Mouse (Mus musculus): Measurements from ENCODE around the gene Gm28635.
A peak's percentile ranks its signal among the peaks of the same experiment; 100 is the strongest.

Gene Gm28635

GRCm38 (mm10) chr2:84635611-84636010 lies 42.2 kb downstream of the Gm28635 start:
- DNase-seq: no peak

DNA sequence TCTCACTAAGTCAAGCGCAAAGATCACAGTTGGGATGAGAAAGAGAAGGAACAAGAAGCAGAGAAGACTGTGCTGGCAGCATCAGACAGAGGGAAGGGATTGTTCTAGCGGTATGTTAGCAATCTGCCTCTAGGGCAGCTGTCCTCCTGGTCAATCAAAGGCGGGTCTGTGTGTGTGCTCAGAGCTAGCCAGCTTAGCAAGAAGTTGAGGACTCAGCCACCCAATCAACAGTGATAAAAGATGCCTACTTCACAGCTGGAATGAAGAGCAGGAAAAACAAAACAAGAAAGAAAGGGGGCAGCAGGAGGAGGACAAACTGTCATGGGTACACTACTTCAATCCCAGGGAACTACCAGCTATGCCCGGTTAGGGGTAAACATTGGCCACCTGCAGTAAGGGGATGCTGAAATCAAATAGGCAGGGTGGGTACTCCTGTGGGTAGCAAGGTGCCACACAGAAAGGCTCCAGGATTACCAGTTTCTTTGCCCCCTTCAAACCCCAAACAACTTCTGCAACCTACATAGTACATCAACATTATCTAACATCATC lies 42.8 kb downstream of the Gm28635 start:
- no peak for DNase-seq

- DNase-seq: no peak
These were observed 43.8 kb downstream of the Gm28635 start for GRCm38 (mm10) chr2:84634006-84634405.

DNA sequence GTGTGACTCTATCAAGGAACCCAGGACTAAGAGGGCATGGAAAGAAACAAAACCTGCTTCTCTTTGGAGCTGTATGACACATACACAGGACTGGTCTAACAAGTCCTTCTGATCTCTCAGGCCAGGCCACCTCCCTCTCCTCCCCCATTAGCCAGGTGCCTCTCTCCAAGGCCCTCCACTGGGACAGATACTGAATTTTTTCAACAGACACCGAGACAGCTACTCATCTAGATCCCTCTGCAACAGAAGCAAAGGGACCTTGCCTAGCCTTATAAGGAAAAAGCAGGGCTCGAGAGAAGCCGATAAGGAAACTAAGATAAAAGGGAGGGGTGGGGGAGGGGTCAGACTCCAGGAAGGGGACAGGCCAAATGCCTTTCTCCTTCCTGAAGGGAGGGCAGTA lies 44.8 kb downstream of the Gm28635 start:
- no peak for DNase-seq

- DNase-seq: no peak
These were observed 45.8 kb downstream of the Gm28635 start for GRCm38 (mm10) chr2:84632001-84632400.

- DNase-seq: no peak
These were observed 50.8 kb downstream of the Gm28635 start for GRCm38 (mm10) chr2:84627036-84627435.

DNA sequence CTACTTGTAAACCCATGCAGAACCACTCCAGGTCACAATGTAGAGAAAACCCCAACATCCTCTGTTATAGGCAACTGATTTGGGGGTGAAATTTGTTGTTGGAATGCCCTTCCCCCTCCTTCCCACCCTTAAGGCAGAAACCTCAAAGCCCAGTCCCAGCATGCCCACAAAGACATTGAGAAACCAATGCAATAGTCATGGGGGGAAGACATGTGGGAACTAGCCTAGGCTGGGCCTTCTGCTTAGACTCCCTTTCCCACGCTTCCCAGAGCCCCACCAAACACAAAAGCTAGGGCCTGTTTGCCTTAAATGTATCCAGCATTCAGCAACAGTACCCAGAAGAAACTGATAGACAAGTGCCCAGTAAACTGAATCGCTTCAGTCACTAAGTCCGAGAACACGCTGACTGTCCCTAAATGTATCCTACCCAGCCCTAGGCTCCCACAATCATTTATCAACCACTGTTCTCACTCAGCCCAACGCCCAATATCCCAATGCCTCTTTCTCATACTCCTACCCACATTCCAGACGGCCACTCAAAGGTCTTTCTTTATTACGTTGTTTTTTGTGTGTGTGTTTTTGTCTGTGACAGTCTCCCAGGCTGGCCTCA lies 51.4 kb downstream of the Gm28635 start:
- DNase-seq: no peak

DNA sequence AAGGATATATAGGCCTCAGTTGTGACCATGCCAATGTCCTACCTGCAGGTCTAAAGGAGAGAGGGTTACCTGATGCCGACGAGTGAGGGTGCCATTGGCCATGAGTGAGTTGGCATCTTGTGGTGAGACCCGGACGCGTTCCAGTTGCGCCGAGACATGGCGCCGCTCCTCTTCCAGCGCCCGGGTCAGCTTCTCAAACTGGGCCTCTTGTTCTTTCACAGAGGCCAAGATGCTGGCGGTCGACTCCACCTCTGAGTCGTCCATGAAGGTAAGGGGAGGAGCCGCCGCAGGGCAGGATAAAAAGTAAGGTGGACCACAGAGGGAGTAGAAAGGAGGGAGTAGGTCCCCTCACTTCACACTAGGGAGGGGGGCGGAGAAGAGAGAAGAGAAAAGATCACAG lies 53.6 kb downstream of the Gm28635 start:
- no peak for DNase-seq

GRCm38 (mm10) chr2:84623428-84624119 lies 54.3 kb downstream of the Gm28635 start:
- DNase-seq: no peak

DNA sequence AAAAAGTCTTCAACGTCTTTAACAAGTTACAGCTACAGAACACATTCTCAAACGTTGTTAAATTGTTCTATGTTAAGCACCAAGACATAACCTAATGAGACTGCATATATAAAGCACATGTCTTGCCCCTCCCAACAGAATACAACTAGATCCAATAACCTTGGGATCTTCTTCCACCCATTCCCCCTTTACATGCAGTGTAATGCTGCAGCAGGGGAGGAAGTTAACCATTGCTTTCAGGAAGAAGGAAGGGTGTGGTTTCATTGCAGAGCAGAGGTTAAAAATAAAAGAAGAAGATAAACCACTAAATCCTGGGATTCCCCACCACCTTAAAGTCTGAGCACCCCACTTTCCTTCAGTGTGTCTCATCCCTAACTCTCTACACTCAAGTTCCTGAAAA lies 55.2 kb downstream of the Gm28635 start:
- no peak for DNase-seq

DNA sequence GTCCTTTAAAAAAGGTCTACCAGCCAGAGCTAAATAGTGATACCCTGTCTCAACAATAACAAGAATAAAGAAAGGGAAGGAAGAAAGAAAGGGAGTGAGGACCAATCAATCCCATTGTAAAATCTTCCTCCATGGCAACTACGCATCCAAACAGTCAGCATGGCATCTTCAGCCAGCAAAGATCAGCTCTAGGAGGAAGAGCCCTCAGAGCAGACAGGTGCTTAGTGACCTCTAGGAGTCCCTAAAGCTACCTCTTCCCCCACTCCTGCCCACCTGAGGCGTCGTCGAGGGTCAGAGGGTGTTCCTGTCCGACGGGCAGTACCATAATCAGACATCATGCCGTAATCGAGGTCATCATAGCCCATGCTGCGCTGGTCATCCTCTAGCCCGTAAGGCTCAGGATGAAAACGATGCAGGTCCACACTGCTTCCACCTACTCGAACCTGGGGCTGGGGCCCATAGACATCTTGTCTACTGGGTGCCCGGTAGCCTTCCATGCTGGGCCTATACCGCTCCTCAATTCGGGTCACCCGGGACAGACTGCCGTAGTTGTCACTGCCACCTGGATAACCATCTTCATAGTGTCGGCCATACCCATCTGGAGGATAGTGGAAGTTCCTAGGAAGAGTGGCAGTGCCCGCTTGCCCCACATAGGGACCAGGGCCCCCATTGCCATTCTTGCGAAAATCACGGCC lies 58.0 kb downstream of the Gm28635 start:
- no peak for DNase-seq

DNA sequence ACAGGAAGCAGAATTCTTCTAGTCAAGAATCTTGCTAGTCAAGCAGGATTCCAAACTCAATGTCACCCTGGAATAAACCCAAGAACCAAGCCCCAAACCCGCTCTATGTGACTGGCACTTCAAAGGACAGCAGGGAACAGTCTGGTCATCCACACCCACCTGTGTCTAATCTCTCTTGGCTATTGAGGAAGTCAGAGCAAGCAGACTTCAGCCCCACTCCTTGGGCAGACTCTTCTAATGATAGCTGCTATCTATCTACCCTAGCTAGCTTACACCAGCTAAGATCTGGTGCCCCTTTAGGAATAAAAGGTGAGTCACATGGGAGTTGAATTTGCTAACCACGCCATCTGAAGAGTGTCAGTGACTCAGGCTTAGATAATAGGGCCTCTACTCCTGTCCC lies 58.9 kb downstream of the Gm28635 start:
- no peak for DNase-seq

GRCm38 (mm10) chr2:84617637-84618515 lies 60.0 kb downstream of the Gm28635 start:
- peak; percentile 27 for DNase-seq

GRCm38 (mm10) chr2:84612764-84613163 lies 65.1 kb downstream of the Gm28635 start:
- DNase-seq: no peak

GRCm38 (mm10) chr2:84607842-84608241 lies 70.0 kb downstream of the Gm28635 start:
- no peak for DNase-seq

DNA sequence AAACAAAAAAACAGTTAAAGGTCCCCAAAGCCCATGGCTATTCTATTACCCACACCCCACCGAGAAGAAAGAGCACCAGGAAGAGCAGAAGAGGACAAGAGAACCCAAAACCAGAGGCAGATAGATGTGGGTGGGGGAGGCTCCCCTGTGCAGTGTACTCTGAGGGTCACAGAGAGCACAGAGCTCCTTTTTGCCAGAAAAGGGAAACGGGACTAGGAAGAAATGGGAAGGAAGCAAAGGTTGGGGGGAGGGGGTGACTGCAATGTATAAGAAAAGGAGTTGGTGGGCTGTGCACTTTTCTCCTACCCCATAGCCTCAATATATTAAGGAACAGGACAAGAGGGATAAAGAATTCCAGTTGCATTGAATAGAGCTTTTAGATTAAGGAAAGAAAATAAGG lies 76.9 kb downstream of the Gm28635 start:
- no peak for DNase-seq

DNA sequence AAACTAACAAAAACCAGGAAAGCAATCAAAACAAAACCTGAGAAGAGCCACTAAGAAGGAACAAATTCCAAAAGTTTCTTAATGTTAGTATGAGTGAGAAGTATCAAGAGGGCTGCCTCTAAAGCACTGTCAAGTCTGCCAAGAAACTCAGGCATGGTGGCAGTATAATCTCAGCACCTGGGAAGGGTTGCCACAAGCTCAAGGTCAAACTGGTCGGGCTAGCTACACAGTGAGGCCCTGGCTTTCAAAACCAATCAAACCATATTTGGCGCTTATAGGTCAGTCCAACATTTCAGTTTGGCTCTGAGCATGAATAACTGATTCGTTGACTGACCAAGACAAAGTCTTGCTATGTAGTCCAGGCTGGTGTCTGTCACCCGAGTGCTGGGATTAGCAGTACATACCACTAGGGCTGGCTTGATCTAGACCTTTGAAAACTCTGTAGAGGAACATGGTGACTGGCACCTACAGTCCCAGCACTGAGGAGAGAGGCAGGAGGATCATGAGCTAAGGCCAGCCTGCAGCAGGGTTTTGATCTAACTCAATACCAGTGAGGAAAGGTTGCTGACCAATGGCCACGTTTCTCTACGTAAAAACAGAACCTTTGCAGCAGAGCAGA lies 78.5 kb downstream of the Gm28635 start:
- DNase-seq: no peak

DNA sequence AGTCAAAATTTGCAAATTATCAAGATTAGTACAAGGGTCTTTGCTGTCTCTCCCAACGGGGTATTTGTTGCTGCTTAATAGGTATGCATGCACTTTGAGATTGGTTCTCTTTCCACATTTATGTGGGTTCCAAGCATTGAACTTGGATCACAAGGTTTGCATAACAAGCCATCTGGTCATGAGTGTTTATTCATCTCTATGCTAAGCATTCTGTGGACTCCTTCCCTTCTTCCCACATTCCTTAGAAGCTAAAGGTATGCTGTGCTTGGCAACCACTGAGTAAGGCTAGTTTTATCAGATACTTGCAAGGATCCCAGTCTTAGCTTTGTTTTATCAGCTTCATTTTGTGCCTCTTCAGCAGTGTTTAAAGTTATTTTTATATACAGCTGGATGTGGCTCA lies 80.7 kb downstream of the Gm28635 start:
- no peak for DNase-seq

DNA sequence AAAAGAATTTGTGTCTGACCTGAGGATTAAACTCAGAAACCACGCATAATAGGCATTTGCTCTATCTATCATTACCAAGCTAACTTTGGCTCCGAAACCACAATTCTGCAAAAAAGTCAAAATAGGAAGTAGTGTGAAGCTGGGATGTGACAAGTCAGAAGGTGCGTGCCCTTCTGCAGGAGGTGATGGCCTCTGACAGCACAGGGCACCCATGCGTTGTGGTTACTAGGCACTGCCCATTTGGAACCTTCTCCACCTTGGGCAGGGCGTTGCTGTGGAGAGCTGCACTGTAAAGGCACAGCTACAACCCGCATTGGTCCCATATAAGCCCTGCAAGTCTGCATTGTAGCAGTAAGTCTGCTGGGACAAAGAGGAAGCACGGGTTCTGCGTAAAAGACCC lies 85.0 kb downstream of the Gm28635 start:
- DNase-seq: no peak

- no peak for DNase-seq
These were observed 92.1 kb downstream of the Gm28635 start for GRCm38 (mm10) chr2:84585700-84586099.

DNA sequence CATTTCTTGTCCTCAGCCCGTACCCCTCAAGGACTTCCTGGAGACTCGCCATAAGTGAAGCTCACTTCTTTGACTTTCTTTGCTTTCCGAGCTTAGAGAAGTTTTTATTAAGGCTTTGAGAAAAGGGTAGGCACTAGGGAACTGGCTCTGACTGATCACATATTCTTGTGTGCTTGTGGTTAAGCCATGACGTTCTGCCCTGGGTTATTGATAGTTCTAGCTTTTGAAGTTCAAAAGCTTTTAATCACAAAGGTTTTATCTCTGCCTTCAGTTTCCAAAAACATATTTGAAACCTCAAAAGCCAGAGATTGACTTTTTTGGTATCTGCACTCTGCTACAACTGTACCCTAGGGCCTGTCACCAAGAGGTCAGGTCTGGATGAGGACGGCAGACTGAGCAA lies 95.6 kb downstream of the Gm28635 start:
- no peak for DNase-seq

- peak; percentile 54 for DNase-seq
These were observed 96.6 kb downstream of the Gm28635 start for GRCm38 (mm10) chr2:84581208-84581607.

GRCm38 (mm10) chr2:84579311-84579710 lies 98.5 kb downstream of the Gm28635 start:
- DNase-seq: no peak
